Mouse (Mus musculus) activated CD4-positive, CD25-positive, alpha-beta regulatory T cell, adult 4 months (primary cell): Measurements from ENCODE around the gene Celf5. TPM values are rescaled to one million over a fixed set of nuclear protein-coding genes. Genes with fewer than 3 reads are reported as not detected.
"Not testable (repeated sequence)": the region's sequence is repeated elsewhere in the genome, so short reads cannot be mapped to it uniquely, and the experiment has no call there.

Source experiments
- ATAC-seq: one replicate; pipeline ENCODE4 v1.8.0; 2017
- polyA plus RNA-seq, 2 experiments: library from polyadenylated mRNA; unstranded; fragments of 100-300 nt; shearing (Covaris generic); gene quantifications; one replicate each; pipeline ENCODE4 v1.2.1; 2017

Celf5 gene
- polyA plus RNA-seq, 2 experiments from 2014 or later, result 0.44 to 1.5 TPM

GRCm38 (mm10) chr10:81451365-81451745 lies 31.2 kb downstream of the Celf5 start:
- no peak for ATAC-seq

DNA sequence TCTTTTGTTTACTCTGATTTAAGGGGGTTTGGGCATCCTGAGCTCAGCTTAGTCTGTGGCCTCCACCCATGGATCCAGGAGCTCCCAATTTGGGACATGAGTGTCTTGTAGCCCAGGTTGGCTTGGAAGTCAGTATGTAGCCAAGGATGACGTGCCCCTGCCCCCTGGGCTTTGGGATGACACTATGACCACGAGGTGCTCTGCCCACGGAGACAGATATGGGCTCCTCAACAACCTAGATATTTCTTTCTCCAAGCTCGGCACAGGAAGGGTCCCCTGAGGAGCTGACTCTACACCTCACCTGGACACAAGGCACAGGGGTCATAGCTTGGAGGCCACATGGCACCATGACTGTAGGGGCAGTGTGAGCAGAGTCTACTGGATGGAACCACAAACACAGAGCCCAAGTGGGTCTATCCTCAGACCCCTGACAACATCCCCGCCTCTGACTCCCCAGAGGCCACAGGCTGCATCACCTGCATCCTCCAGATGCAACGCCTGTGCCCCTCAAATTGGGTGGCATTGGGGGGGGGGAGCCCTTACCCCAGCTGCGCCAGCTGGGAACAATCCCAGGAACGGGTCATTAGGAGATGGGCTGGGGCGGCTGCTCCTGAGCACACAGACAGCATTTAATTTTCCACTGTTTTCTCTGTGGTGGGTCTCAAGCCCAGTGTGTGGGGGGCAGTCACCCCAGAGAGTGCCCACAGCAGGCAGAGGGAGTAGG lies 31.7 kb downstream of the Celf5 start:
- ATAC-seq, result no peak

- peak; percentile 59 for ATAC-seq
Measured at GRCm38 (mm10) chr10:81450140-81450539, 32.4 kb downstream of the Celf5 start.

DNA sequence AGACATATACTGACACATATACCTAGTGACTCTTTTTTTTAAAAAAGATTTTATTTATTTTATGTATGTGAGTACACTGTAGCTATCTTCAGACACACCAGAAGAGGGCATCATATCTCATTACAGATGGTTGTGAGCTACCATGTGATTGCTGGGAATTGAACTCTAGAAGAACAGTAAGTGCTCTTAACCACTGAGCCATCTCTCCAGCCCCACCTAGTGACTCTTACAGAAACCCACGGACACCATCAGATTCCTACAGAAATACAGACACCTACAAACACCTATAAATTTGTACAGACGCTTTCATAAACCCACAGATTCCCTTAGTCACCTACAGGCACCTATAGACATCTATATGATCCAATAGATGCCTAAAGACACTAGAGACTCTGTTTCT lies 37.0 kb downstream of the Celf5 start:
- not testable (repeated sequence) for ATAC-seq

- ATAC-seq, result no peak
Measured at GRCm38 (mm10) chr10:81441019-81441418, 41.5 kb downstream of the Celf5 start.

DNA sequence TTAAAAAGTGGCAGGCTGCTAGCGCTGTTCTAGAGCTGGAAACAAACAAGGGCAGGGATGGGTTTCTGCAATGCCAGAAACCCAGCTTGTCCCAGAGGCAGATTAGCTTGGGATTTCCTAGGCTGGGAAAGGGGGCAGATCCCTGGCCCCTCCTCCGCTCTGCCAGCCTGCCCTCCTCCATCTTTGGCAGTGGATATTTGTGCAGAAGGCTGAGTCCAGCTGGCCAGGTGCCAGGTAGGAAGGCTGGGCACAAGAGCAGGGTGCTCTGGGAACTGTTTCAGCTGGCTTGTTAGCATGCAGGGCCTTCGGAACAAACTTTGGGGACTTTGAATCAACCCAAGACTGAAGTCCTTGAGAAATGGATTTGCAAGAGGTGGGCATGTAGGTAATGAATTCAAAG lies 47.1 kb downstream of the Celf5 start:
- ATAC-seq, result no peak

- ATAC-seq, result no peak
Measured at GRCm38 (mm10) chr10:81434361-81435263, 47.9 kb downstream of the Celf5 start.

- ATAC-seq, result peak; percentile 65
Measured at GRCm38 (mm10) chr10:81433541-81434289, 48.8 kb downstream of the Celf5 start.

DNA sequence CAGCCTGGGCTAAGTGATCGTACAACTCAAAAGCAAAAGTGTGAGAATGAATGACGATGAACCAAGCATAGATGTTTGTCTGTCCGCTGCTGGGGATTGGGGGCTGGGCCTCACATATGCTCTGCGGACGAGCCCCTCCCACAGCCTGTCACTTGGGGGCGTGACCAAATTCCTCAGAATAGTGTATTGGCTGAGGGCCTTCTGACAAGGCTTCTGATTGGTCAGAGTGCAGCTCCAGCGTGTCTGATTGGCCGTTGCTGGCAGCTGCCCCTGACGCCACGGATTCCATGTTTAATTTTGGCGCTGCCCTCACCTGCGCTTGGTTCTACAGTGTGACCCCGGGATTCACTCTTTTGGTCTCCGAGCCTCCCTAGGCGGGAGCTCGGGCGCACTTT lies 49.6 kb downstream of the Celf5 start:
- ATAC-seq, result peak; percentile 85

DNA sequence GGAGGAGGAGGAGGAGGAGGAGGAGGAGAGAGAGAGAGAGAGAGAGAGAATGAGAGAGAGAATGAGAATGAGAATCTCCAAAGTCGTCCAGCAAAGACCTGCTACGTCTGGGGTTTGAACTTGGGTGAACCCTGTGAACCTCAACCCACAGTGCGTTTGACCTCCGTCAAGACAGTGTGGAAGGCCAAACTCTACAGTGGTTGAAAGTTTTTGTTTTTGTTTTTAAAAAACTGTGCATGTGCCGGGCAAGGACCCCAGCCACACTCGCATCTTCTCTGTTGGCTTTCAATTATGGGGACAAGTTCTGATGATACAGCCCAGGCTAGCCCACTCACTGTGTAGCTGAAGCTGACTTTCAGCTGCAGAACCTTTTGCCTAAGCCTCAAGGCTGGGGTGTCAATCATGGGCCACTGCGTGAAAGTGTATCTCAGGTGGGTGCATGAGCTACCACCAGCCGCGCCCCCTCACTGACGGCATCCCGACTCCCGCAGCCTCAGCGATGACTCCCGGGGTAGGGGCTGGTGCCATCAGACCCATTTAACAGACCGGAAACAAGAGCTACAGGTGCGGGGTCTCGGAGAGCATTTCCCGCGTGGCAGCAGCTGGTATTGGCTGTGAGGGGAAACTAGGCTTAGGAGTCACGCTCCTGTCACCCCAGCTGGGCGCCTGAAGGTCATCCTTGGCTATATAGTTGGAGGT lies 50.2 kb downstream of the Celf5 start:
- no peak for ATAC-seq

DNA sequence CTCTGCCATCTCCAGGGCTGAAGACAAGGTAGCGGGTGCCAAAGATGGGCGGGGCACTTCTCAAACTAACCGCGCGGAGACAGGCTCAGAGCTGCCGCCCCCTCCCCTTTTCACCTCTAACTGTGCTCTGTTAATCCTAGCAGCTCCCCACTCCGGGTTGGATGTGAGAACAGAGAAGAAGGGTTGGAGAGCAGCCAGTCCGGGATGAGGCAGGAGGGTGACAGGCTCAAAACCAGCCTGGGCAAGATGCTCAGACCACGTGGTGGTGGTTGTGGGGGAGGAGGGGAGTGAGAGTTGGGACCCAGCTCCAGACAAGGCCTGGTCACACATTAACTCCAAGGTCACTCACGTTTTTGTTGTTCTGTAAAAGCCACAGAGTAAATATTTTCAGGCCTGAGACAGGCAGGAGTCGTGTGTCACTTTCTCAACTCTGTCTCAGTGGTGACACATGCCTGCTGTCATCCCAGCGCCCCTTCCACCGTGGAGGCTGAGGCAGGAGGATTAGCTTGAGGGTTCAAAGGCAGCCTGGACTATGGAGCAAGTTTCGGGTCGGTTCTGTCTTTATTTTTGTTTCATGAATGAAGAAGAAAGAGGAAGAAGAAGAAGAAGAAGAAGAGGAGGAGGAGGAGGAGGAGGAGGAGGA lies 50.9 kb downstream of the Celf5 start:
- no peak for ATAC-seq

DNA sequence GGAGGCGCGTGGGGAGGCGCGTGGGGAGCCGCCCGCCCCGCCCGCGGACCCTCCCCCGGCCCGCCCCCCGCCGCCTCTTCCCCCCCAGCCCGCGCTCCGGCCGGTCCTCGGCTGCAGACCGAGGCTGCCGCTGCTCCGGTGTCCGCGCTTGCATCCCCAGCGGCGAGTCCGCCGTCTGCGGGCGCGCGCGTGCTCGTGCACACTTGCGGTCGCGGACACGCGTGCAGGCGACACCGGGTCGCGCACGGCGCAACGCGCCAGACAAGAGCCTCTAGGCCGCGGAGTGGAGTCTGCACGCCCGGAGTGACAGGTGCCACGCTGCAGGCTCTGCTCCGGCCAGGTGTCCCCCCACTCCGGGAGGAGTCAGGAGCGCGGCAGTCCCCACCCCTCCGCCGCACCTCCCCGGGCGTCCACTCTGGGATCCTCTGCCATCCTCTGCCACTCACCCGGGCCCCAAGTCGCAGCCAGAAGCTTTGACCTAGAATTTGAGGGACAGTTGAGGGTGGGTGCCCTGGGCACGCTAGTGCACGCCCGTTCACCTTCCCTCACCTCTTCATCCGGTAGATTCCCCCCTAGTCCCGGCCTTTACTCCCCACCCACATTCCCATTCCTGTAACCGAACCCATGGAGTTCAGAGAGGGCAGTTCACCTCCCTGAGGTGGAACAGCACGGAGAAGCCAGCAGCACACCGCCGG lies 51.5 kb downstream of the Celf5 start:
- ATAC-seq, result no peak

DNA sequence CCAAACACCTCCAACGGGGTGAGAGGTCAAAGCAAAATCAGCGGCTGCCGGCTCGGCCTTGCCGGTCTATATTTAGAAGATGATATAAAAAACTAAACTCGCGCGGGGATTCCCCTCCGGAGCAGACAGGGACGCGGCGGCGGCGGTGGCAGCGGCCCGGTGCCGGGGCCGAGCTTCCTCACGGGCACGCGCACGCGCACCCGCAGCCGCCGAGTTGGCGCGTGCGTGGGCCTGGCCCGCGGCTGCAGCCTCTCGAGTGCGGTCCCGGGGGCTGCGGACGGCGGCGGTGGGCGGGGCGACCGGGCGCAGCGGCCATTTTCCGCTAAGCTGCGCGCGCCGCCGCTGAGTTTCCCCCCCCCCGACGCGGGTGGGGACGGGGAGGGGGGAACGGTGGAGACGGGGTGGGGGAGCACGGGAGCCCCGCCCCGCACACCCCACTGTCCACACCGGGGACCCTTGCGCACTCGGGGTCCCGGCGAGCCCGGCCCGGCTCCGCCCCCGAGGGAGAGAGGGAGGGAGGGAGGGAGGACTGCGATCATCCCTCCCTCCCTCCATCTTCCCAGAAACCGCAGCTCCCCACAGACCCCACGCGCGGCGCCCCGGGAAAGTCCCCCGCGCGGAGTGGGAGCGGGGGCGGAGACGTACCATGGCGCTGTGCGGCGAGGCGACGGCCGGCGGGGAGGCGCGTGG lies 52.2 kb downstream of the Celf5 start:
- no peak for ATAC-seq

DNA sequence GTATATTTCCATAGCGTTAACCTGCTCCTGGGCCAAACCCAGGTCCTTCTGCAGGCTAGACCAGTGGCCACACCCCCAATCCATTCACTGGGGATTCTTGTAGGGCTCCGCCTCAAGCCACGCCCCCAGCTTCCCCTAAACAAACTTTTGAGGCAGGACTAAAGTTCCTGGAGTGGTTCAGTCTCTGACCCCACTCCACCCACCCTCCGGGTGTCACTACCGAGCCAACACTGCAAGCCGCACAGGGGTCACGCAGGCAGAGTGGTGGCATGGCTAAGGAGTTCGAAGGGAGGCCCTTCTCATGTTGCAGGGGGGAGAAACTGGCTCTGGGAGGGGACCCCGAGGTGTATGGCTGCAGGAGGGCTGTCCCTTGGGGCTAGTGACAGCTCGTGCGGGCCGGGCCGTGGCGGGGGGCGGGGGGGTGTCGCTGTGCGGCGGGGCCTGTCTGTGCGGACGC lies 52.9 kb downstream of the Celf5 start:
- ATAC-seq, result no peak

DNA sequence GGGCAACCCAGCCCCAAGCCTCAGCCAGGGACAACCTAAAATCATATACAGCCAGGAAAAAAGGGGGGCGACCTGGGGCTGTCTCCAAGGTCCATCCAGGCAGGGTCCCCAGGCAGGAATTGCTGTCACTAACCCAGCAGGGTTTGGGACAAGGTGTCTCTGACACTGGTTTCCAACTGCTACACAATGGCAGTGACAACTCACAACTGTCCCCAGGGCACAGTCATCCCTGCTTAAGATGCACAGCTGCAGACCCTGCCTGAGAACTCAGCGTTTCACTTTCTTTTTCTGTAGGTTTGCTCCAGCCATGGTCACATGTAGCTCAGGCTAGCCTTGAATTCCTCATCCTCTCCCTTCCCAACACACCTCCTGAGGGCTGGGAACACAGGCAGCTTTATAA lies 53.4 kb downstream of the Celf5 start:
- no peak for ATAC-seq

DNA sequence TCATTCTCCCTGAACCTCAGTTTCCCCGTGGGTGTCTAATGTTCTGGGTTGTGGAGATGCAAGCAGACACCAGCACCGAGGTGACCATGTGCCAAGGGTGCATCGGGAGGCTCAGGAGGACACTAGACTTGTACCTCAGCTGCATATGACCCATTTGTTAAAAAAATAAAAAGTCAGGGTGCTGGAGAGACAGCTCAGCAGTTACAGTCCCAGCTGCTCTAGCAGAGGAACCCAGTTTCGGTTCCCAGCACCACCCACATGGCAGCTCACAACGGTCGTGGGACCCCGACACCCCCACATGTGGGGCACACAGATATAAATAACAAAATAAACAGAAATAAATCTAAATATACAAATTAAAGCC lies 54.0 kb downstream of the Celf5 start:
- ATAC-seq, result no peak

DNA sequence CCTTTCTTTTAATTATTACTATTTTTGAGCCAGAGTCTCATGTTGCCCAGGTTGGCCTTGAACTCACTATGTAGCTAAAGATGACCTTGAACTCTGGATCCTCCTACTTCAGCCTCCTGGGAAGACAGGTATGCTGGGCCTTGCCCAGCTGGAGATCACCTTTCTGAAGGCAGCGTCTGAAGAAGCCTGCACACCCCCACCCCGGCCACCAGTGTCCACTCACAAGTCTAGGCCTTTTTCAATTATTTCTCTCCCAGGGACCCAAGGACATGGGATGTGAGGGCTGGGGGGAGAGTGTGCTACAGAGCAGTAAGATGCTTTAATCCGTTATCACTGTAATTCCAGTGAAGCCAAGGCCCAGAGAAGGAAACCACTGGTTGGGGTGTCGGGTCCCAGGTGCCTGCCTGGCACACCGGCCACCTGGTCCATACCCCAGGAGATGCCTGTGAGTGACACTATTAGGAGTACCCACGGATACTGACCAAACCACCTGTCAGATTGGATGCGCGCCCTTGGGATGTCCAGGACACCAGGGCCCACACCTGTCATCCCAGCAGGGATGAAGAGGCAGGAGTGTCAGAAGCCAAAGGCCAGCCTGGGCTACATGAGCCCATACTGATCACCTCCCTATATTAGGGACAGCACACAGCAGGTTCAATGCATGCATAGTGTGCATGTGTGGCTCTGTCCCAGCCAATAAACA lies 54.6 kb downstream of the Celf5 start:
- no peak for ATAC-seq

- ATAC-seq, result no peak
Measured at GRCm38 (mm10) chr10:81427327-81427726, 55.2 kb downstream of the Celf5 start.

DNA sequence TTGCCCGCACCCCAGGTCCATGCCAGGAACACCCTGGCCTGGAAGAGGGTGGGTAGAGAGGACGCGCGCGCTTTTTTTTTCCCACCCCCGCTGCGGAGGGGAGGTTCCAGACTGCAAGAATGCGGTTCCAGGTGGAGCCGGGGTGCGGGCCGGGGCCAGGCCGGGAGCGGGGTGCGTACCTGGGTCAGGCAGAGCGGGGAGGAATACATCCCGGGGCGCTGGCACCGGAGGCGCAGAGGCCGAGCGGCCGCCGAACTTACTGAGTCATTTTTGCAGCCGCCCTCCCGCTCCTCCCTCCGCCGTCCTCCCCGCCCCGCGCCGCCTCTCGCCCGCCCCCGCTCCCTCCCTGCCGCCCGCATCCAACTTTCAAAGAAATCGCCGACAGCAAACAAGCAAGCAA lies 55.6 kb downstream of the Celf5 start:
- ATAC-seq, result no peak

DNA sequence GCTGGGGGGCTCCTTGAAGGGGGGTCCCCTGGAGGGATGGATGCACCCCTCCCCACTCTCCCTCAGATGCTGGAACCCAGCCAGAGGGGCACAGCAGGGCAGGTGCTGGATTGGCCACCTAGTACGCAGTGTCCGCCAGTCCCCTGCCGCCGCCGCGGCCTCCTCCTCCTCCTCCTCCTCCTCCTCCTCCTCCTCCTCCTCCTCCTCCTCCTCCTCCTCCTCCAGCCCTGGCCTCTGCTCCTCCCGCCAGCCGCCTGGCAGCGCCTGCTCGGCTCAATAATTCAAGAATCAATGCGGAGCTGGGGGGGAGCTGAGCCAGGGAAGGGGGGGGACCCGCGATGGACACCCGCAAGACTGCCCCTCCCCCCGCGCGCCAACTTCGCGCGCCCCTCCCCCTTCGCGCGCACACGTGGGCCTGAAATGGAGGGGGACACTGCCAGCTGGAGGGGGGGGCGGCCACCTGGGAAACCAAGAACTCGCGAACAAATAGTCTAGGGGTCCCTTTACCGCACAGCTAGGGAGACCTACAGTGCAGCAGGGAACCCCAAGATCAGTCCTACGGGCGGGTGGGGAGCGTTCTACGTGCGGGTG lies 56.3 kb downstream of the Celf5 start:
- no peak for ATAC-seq
